Mouse (Mus musculus): ENCODE measurements around the gene Kif21b. TPM values are rescaled to one million over a fixed set of nuclear protein-coding genes. Genes with fewer than 3 reads are reported as not detected.

Gene Kif21b
- polyA plus RNA-seq, 1 experiment from 2014 or later: 35.9 TPM

DNA sequence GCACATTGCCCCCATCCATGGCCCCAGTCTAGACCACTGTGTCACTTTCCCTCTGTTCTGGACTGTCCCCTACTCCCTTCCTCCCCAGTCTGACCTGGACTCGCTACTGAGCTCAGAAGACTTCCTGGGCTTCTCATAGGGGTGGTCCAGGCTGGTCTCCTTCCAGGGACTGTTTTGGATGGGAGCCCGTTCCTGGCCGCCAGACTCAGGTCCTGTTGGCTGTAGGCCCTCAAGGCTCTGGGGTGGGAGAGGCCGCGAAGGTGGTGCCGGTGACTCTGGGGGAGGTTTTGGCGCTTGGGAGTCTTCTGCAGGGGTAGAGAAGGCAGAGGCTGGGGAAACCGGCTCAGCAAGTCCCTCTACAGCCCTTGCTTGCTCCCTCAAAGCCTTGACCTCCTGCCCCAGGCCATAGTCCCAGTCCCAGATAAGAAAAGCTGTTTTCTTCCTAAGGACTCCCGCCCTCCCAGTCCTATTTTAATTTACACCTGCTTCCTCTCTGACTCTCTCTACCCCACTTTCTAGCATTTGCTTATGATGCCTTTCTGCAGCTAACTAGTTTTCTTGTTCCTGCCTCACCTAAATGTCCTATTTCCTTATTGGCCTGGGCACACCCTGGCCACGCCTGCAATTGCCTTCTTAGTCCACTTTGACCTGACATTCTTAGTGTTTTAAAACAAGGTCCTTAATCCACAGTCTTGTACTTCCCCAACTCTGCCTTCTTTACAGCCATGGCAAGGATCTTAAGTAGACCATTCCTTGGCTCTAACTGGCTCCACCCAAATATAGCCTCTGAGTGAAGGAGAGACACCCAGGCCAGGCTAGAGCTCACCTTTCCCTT is 89.1 kb downstream of the Kif21b start:
- H3K36me3 ChIP-seq: peaks cover 68% of the 10 kb centered on the region
- H3K4me3 ChIP-seq: no peak overlapping the region
- no peak overlapping the region for H3K4me2 ChIP-seq (replicated peaks)
- no peak for ATAC-seq (ENCODE audit: low FRiP score, low read depth)
- no peak overlapping the region for H3K27ac ChIP-seq
- 88% methylated on average over 10 of the region's 10 CpGs for WGBS
- no peaks in the 10 kb centered on the region for H3K9me3 ChIP-seq
- H3K9ac ChIP-seq: no peak overlapping the region
- peaks cover 2% of the 10 kb centered on the region; the same call in 1 of the 2 replicates for H3K4me1 ChIP-seq
- no peaks in the 10 kb centered on the region for H3K27me3 ChIP-seq (replicated peaks)

DNA sequence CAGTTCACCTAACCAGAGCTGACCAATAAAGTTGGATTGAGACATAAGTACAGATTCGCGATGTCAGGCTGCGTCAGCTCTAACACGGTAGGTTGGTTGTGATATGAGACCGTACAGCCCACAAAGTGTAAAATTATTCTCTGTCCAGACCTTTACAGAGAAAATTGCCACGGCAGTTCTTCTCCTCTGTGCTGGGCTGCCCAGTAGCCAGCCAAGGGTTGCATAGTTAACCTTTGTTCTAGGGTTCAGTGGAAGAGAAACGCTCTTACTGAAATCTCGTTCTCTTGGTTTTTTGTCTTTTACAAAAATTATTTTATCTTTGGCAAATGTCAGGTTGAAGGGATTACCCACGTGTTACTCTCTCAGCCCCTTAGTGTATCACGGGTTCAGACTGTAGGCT is 91.2 kb downstream of the Kif21b start:
- Histone ChIP-seq H3K9ac (no peak overlapping the region), H3K4me1 (peaks cover 5% of the 10 kb centered on the region; the same call in 1 of the 2 replicates), H3K4me3 (no peak overlapping the region), H3K4me2 (replicated peaks) (no peak overlapping the region), H3K9me3 (no peaks in the 10 kb centered on the region), H3K27ac (no peak overlapping the region), H3K36me3 (peaks cover 68% of the 10 kb centered on the region), H3K27me3 (replicated peaks) (no peaks in the 10 kb centered on the region)
- no peak for ATAC-seq (ENCODE audit: low FRiP score, low read depth)
- 90% methylated on average over 10 of the region's 10 CpGs for WGBS

DNA sequence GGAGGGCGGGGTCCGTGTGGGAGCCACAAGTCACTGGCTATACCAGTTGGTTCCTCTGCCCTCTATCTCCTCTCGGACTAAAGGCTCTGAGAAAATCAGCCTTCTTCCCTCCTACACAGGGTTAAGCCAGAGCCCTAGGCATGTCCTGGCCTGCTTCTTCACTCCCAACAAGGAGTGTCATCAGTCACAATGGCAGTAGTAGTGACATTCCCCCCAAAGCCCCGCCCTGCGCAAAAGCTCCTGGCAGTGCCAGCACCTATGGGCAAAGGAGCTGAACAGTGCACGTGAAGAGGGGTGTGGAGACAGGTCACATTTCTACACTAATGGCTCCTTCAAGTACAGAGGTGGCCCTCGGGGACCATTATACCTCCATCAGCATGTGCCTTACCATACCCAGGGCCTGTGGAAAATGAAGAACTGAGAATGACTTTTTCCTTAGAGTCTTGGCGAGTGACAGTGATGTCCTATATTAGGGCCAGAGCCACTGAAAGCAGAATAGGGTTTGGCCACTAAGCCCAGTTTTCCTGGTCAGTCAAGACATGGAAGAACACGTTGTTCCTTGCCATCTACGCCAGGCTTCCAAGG is 92.7 kb downstream of the Kif21b start:
- 89% methylated on average over 10 of the region's 10 CpGs for WGBS
- no peak overlapping the region for H3K4me3 ChIP-seq
- no peaks in the 10 kb centered on the region for H3K27me3 ChIP-seq (replicated peaks)
- no peak overlapping the region for H3K9ac ChIP-seq
- ATAC-seq (ENCODE audit: low FRiP score, low read depth): no peak
- H3K9me3 ChIP-seq: no peaks in the 10 kb centered on the region
- peaks cover 19% of the 10 kb centered on the region for H3K4me1 ChIP-seq
- no peak overlapping the region for H3K27ac ChIP-seq
- no peak overlapping the region for H3K4me2 ChIP-seq (replicated peaks)
- peaks cover 53% of the 10 kb centered on the region for H3K36me3 ChIP-seq

DNA sequence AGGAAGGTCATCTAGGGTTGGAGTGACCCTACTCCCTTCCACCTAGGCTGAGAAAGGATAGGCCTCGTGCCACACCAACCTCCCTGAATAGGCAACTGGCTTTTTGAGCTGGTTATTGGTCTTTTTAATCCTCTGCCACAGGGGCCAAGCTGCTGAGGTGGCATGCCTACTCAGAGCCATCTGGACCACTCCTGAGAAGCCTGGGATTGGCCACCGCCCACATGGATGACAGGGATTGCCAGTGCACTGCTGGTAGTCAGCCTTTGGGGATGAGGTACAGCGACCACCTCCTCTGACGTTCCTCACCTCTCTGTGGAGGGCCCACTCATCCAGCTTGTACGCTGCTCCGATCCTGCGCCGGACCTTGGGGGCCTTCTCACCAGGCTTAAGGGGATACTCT is 94.7 kb downstream of the Kif21b start:
- no peak overlapping the region for H3K4me3 ChIP-seq
- peaks cover 35% of the 10 kb centered on the region for H3K36me3 ChIP-seq
- 92% methylated on average over 8 of the region's 8 CpGs for WGBS
- no peak overlapping the region for H3K4me2 ChIP-seq (replicated peaks)
- no peak for ATAC-seq (ENCODE audit: low FRiP score, low read depth)
- no peaks in the 10 kb centered on the region for H3K27me3 ChIP-seq (replicated peaks)
- no peak overlapping the region for H3K9ac ChIP-seq
- H3K4me1 ChIP-seq: peaks cover 39% of the 10 kb centered on the region
- no peaks in the 10 kb centered on the region for H3K9me3 ChIP-seq
- H3K27ac ChIP-seq: no peak overlapping the region

DNA sequence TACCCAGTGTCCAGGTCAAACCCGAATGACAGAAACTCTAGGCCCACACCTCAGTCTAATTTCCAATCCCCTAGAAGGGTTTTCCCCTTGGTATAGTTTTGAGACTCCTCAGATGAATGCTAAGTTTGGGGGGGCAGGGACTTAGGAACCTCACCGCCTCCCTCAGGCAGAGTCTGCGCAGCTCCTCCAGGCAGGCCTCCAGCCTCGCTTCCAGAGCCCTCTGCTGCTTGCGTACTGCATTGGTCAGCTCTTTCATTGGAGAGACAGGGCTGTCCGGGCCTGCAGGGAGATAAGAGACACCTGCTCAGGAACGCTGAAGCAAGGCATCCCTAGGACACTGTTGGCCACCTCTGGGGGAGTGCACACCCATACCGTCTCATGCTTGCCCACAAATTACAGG is 95.4 kb downstream of the Kif21b start:
- H3K9ac ChIP-seq: no peak overlapping the region
- no peak overlapping the region for H3K4me3 ChIP-seq
- peaks cover 34% of the 10 kb centered on the region for H3K36me3 ChIP-seq
- H3K27ac ChIP-seq: no peak overlapping the region
- H3K27me3 ChIP-seq (replicated peaks): no peaks in the 10 kb centered on the region
- H3K4me2 ChIP-seq (replicated peaks): no peak overlapping the region
- peaks cover 47% of the 10 kb centered on the region for H3K4me1 ChIP-seq
- H3K9me3 ChIP-seq: no peaks in the 10 kb centered on the region
- 94% methylated on average over 8 of the region's 8 CpGs for WGBS
- no peak for ATAC-seq (ENCODE audit: low FRiP score, low read depth)

Other genes starting within 250 kb of the Kif21b start
- gene Pkp1, start 212.2 kb upstream of the Kif21b start, polyA plus RNA-seq (2016; fragmentation: Nextera tagmentation; extraction: Ambion mirVana): 0.11 and 0.25 TPM in 2 replicates
- not detected in 2 replicates for gene Igfn1, start 125.0 kb upstream of the Kif21b start, polyA plus RNA-seq (2016; fragmentation: Nextera tagmentation; extraction: Ambion mirVana)
- 151 and 152 TPM in 2 replicates for gene Tmem9, start 123.2 kb upstream of the Kif21b start, polyA plus RNA-seq (2016; fragmentation: Nextera tagmentation; extraction: Ambion mirVana)
- gene Ascl5, start 80.6 kb upstream of the Kif21b start, polyA plus RNA-seq (2016; fragmentation: Nextera tagmentation; extraction: Ambion mirVana): not detected in 2 replicates
- gene Cacna1s, start 78.6 kb upstream of the Kif21b start, polyA plus RNA-seq (2016; fragmentation: Nextera tagmentation; extraction: Ambion mirVana): 0.81 and 0.93 TPM in 2 replicates
- 0.49 TPM in 1 of 2 replicates, not detected in the other for gene Mroh3, start 81.4 kb downstream of the Kif21b start, polyA plus RNA-seq (2016; fragmentation: Nextera tagmentation; extraction: Ambion mirVana)
- gene Inava, start 102.9 kb downstream of the Kif21b start, polyA plus RNA-seq (2016; fragmentation: Nextera tagmentation; extraction: Ambion mirVana): 10.3 and 10.6 TPM in 2 replicates
- not detected in 2 replicates for gene Gpr25, start 129.5 kb downstream of the Kif21b start, polyA plus RNA-seq (2016; fragmentation: Nextera tagmentation; extraction: Ambion mirVana)
- gene Camsap2, start 214.7 kb downstream of the Kif21b start, polyA plus RNA-seq (2016; fragmentation: Nextera tagmentation; extraction: Ambion mirVana): 32.2 and 37.9 TPM in 2 replicates

Data from neural tube, embryonic 12.5 days (tissue).